Mouse (Mus musculus) cerebellum, adult 2 months (tissue): ENCODE measurements around the gene Plekha8.

ENCODE experiments used
- CTCF ChIP-seq: fragments of 200-500 bp; IDR thresholded peaks from 2 replicates; pipeline ENCODE4 v1.5.1; 2011; ENCODE audit warnings: low read depth, mild to moderate bottlenecking, control low read depth, low read length, moderate library complexity, borderline replicate concordance; ENCODE audit not compliant: insufficient read depth
- POLR2A ChIP-seq: fragments of 200-500 bp; IDR thresholded peaks from 2 replicates; pipeline ENCODE4 v1.6.1; 2011; ENCODE audit warnings: low read length, control low read depth, borderline replicate concordance; ENCODE audit not compliant: insufficient read depth

- TF ChIP-seq CTCF (no peak), POLR2A (no peak)
These were observed 32.7 kb upstream of the Plekha8 start for GRCm38 (mm10) chr6:54562018-54562809.
